Mouse (Mus musculus) embryo, embryonic 10 days (tissue): Measurements from ENCODE around the gene Asdurf.
"Not testable (repeated sequence)": the region's sequence is repeated elsewhere in the genome, so short reads cannot be mapped to it uniquely, and the experiment has no call there.

Experiments used
- DNase-seq: peaks from one replicate; pipeline ENCODE4 v3.0.0-alpha.2; 2015; ENCODE audit warnings: low spot score

The Asdurf gene

DNA sequence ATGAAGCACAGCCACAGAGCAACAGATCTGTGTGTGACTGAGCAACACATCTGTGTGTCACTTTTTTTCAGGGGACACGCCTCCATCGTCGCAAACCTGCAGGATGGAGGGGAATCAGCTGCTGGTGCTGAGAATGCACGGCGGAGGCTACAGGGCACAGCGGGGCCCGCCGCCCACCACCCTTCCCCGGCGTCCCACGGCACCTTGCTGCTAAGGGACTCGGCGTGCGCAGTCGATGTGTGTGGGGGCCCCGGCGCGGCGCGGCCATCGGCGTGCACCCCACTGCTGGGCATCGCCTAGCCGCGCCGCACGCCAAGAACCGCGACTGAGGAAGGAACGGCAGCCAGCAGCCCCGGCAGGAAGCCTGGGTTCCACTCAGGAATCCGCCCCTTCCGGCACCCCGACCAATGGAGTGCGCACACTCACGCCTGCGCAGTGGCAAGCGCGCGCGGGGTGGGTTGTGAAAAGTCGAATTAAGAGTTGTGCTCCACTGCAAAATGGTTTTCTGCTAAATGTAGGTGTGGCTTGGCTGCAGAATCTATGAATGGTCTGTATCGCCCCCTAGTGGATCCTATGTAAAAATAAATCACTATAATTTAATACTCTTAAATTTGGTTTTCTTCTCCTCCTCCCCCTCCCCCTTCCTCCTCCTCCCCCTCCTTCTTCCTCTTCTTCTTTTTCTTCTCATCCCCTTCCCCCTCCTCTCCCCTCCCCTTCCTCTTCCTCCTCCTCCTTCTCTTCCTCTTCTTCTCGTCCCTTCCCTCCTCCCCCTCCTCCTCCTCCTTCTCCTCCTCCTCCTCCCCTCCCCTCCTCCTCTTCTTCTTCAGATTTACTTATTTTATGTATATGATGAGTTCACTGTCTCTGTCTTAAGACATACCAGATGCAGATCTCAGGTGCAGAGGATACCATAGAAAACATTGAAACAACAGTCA lies at the start of gene Asdurf, which contains the start of the genes Gm28551 and Asnsd1:
Gene Asdurf (minus strand): TSS at position 293 of the 935 bp plus-strand sequence.
Gene Gm28551 (minus strand): TSS at position 341 of the 935 bp plus-strand sequence.
Gene Asnsd1 (minus strand): TSS at position 426 of the 935 bp plus-strand sequence.
- peak; percentile 96 for DNase-seq

DNA sequence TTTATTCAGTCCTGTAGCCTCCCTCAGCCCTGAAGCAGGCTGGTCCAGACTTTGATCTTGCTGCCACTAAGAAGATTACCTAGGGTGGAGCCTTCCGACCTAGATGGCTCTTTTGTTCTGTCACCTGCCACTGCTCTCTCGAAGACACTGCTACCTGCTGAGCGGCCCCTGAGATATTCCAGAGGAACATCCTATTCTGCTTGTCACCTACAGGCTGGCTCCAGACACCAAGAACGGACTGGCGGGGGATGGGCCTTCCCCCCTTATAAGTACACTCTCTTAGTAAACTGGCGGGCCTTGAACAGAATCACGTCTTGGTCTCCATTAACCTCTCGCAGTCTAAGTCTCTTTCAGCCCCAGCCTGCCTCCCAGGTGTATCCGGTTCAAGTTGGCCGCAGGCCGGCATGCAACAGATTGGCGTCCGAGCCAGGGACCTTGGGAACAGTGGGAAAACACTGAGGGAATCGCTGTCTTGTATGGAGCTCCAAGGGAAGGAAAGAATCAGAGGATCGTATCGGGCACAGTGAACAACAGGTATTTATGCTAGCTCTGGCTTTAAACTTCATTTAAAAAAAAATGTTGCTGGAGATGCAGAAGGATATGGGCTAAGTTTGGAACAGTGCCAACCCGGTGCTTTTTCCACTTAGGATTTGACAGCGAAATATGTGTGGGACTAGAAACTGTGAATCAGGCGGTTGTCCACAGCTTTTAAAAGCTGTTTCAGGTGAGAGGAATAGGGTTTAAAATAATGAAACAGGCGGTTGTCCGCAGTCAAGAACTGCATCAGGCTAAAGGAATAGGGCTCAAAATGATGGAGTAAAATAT lies 41.7 kb upstream of the Asdurf start:
- not testable (repeated sequence) for DNase-seq

DNA sequence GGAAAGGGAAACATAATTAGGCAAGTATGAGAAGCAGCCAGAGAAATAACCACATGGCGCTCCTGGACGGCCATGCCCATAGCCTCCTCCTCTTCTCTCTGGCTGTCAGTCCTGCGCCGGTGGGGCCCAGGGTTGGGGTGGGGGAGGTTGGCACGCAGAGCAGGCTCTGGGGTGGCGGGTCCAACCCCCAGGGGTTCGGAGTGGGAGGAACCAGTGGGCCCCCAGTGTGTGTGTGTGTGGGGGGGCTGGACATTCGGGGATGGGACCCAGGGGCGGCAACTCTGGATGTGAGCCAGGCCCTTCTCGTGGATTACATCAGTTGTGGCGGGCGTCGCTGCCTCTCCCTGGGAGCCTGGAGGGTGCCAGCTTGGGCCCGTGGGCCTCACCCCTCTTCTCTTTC lies 36.3 kb upstream of the Asdurf start:
- DNase-seq, result no peak

DNA sequence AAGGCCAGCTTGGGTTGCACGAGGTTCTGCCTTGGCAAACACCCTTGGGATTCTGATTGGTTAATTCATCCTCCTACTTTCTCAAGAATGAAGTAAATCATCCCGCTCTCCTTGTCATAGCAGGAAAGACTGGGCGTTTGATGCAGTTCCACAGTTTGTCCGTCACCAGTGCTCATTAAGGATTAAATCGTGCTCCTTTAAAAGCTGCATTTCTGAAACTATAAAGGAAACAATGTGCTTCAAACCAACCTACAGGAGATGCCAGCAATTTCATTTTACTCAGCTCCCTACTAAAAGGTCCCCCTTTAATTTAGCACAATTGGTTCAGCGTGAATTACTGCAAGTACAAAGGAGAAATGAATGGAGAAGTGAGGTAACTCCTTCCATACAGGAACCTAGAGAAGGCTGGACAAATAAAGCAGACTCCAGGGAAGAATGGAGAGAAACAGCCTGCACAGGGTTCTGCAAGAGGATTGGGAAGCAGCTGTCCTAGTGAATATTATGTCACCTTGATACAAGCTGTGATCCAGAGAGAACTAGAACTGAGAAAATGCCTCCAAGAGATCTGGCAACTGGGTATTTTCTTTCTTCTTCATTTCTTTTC lies 31.8 kb upstream of the Asdurf start:
- no peak for DNase-seq

DNA sequence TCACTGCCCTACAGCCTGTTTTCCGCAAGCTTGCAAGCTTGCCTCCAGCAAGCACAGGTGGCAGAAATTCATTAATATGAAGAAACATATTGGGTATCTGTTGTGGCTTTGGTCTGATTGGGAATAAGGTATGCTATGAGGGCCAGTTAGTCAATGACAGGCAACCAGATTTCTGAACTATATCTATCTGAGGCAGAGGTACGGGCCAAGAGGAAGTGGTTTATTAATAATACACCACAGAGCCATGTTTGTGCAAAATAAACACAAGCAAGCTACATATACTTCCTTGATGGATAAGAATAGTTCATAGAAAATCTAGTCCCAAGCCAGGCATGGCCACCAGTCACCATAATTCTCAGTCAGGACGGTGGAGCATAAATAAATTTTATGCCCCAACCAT lies 25.3 kb upstream of the Asdurf start:
- no peak for DNase-seq

DNA sequence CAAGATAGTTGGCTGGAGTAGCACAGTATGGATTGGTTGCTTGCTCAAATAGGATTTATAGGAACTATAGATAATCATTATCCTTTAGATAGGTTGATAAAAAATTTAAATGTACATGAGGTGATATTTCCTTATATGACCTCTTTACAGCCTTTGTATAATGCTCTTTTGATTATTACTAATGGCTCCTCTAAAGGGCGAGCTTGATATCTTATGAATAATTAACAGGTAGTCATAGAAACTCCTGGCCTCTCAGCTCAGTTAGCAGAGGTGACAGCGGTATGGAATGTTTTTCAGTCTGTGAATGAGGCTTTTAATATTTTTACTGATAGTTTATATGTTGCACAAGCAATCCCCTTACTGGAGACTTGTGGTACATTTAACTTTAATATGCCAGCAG lies 23.5 kb upstream of the Asdurf start:
- not testable (repeated sequence) for DNase-seq

DNA sequence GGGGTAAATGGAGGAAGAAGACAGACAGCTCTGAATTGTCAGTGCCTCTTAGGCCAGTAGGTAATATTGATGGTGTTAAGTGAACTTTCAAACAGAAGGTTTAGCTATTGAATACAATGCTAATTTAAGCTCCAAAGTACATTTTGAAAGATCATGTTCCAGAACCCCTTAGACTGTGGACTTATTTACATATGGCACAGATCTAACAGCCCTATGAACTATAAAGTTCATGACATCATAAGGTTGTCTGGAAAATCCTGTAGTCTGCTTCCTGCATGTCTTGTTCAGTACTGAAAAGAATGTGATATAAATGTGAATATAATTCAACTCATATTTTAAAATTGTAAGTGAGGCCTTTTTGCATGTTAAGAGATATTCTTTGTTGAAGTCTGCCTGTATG lies 6.6 kb upstream of the Asdurf start:
- DNase-seq, result no peak

DNA sequence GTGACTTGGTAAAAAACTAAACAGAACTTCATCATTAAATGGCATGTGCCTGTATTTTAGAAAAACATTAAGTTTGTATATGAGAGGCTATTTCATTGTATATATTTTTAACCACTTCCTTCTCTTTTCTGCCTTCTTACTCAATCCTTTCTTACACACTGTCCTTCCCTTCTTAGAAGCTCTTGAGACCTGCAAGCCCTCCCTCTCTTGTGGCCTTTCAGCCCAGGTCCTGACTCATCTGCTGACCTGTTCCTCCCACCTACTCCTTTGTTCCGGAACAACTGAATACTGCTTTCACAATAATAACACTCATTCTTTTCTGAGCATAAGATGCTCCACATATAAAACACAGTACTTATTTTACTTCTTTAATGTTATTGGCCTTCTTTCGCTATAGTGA lies 11.3 kb downstream of the Asdurf start:
- no peak for DNase-seq

DNA sequence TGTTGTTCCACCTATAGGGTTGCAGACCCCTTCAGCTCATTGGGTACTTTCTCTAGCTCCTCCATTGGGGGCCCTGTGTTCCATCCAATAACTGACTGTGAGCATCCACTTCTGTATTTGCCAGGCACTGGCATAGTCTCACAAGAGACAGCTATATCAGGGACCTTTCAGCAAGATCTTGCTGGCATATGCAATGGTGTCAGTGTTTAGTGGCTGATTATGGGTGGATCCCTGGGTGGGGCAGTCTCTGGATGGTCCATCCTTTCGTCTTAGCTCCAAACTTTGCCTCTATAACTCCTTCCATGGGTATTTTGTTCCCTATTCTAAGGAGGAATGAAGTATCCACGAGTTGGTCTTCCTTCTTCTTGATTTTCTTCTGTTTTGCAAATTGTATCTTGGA lies 15.0 kb downstream of the Asdurf start:
- DNase-seq, result not testable (repeated sequence)

DNA sequence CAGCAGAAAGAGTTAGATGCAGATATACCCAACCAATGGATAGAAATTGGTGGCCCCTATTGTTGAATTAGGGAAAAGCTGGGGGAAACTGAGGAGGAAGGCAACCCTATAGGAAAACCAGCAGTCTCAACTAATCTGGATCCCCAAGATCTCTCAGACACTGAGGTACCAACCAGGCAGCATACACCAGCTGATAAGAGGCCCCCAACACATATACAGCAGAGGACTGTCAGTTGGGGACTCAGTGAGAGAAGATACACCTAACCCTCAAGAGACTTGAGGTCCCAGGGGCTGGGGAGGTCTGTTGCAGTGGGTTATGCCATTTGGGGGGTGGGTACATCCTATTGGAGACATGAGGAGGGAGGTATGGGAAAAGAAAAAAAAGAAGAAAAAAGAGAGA lies 17.0 kb downstream of the Asdurf start:
- no peak for DNase-seq

DNA sequence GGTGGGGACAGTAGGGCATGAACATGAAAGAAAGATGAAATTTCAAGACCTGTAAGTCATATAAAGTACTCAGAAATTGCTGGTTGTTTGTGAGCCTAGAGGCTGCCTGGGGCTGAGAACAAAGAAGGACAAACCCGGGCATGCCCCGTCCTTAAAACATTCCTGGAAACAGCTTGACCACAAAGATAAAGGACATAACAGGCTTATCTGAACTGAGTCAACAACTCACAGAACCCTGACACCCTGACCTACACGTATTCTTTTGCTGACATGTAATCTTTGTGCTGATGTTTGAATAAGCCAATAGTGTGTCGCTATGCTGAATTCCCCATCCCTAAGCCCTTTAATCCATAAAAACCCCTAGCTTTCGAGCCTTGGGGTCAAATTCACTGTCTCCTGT lies 18.9 kb downstream of the Asdurf start:
- not testable (repeated sequence) for DNase-seq

DNA sequence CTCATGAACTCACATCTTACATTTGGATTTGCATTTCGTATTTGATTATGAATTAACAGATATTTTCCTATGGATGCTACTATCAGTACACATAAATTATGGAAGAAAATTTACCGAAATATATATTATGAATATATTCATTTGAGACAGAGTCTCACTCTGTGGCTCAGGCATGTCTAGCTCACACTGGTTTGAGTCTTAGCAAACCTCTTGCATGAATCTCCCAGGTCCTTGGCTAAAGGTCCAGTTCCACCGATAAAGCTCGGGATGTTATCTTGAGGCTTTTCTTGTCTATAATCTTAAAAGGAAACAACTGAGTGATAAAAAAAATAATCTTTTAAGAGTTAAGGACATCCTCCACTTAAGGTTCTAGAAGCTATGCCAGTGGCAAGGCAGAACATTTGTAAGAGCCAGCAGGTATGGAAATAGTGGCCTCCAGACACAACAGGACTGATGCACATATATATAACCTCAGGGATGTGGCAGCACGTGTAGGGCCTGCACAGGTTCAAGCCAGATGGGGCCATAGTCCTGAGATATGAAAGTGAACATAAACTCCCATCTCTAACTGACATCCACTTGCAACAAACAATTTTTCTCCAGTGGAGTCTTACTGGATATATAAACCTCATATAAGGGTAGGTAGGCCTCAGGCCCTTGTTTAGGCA lies 27.5 kb downstream of the Asdurf start:
- DNase-seq, result no peak

DNA sequence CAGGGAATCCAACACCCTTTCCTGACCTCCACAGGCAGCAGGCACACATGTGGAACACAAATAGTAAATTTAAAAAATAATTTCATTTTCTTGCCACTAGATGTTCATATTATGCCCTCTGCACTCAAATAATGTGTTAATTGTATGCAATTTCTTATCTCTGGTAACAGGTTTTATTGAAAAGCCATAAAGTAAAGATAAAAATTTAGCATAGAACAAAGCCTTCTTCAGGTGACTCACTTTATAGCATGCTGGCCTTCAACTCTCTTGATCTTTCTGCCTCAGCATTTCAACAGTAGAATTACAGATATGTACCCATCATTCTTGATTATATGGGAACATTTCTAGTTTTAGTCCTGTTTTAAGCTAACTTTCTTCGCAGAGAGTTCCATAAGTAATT lies 28.1 kb downstream of the Asdurf start:
- DNase-seq, result no peak

DNA sequence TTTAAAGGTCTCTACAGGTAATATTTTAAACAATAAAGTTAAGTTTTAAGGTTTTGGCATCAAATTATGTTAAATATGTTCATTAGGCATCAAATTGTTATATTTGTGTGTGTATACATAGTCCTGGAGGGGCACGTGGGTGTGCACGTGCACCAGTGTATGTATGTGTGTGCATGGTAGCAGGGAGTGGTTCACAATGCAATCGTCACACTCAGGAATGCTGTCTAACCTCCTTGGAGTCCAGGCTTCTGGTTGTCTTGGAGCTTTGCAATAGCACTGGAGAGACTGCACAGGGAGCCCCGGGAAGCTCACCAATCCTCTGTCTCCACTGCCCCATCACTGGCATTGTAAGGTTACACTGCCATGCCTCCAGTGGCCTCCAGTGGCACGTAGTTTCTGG lies 29.2 kb downstream of the Asdurf start:
- DNase-seq, result no peak

DNA sequence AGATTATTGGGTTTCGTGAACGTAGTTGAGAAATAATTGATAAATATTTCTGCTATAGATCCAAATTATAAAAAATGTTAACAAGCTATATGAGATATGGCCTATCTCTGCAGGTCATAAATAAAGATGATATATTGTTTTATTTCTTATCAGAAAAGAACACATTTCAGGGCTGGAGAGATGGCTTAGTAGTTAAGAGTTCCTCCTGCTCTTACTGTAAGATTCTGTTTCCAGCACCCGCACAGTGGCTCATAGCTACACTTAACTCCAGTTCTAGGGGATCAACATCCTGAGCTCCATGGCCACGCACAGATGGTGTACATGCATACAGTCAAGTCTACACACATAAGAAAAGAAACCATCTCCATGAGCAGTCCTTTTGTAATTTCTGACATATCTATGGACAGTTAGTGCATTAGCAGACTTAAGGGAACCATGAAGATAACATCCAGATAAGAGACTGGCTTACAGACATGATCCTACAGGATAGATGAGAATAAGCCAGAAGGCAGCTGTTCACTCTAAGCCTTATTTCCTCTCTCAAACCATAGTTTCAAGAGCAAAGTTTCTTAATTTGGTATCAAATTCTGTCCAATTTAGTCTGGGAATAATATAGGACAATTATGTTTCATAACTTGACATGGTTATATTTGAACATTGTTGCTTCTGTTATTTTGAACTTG lies 30.6 kb downstream of the Asdurf start:
- no peak for DNase-seq

DNA sequence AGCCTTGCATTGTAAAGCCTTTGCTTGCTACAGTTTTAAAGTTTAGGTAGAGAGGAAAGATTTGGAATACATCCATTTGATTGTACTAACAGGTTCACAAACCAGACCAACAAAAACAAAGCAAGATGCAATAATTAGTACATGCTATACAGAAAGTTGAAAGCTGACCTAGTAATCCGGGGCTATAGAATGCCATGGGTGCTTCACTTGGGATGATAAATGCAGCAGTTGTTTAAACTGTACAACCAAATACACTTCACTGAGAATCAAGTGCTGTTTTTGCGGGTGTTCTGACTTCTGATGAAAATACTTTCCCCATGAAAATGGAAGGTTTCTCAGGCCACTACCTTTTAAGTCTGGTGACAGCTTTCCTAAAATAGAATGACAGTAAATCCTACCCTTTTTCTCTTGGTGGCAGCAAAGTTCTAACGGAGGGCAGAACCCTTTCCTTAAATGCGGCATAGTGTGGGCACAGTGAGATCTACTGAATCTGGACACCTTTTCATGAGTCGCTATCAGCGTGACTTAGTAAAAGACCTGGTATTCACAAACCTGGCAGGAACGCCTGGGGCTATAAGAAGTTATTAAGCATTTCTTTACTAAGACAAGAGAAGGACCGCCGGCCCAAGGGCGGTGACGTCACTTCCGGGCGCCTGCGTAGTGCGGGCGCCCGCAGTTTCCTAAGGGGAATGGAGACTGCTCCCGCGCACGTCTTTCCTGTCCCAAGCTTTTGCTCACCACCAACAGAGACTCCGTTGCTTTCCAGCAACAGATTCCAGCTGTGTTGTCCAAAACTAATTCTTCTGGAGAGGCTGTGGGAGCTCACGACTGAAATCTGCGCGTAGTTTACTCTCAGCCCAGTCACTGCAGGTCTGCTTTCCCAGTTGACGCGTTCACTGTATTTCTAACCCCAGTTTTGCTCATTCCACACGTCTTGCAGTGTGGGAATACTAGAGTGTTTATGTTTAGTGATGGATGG lies 39.1 kb downstream of the Asdurf start, which contains the start of gene Osgepl1:
Gene Osgepl1 (plus strand): TSS at position 636 of the 979 bp plus-strand sequence.
- DNase-seq, result peak; percentile 89

DNA sequence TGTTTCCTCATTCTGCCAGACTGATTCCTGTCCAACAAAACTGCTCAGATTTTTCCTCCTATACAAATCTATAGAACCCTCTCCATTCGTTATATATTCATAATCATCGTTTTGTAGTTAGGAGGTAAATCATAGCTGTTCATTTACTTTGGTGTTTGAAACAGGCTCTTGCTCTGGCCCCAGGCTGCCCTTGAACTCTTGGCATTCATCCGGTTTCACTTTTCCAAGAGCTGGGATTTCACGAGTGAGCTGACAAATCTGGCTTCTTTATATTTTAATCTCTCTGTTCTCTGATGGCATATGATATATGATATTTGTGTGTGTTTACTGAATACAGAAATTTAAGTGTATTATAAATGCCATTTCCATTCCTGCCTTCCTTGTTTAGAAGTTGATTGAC lies 51.9 kb downstream of the Asdurf start:
- no peak for DNase-seq
